Mouse (Mus musculus): ENCODE measurements at regions not wholly inside any gene's neighbourhood (a gene's known extent, or its start where the extent isn't known, plus 50 kb on each side); places are given as distances from the start of the nearest gene placed in this dataset.

- no peak for DNase-seq
Measured at GRCm38 (mm10) chr6:98606680-98607079, 264.1 kb upstream of the Gm765 start.

- no peak for DNase-seq
Measured at GRCm38 (mm10) chr6:98597612-98598011, 255.1 kb upstream of the Gm765 start.

GRCm38 (mm10) chr6:98590989-98591388 is 248.4 kb upstream of the Gm765 start:
- DNase-seq, result no peak

- DNase-seq, result no peak
Measured at GRCm38 (mm10) chr6:98588979-98589378, 246.4 kb upstream of the Gm765 start.

GRCm38 (mm10) chr6:98584541-98584940 is 242.0 kb upstream of the Gm765 start:
- DNase-seq, result no peak

GRCm38 (mm10) chr6:98582826-98583225 is 240.3 kb upstream of the Gm765 start:
- DNase-seq, result no peak

- DNase-seq, result no peak
Measured at GRCm38 (mm10) chr6:98575227-98575626, 232.7 kb upstream of the Gm765 start.

GRCm38 (mm10) chr6:98555702-98556101 is 213.1 kb upstream of the Gm765 start:
- no peak for DNase-seq

- no peak for DNase-seq
Measured at GRCm38 (mm10) chr6:98553922-98554321, 211.4 kb upstream of the Gm765 start.

GRCm38 (mm10) chr6:98551781-98552180 is 209.2 kb upstream of the Gm765 start:
- no peak for DNase-seq

- no peak for DNase-seq
Measured at GRCm38 (mm10) chr6:98526882-98527440, 184.4 kb upstream of the Gm765 start.

GRCm38 (mm10) chr6:98525286-98525685 is 182.7 kb upstream of the Gm765 start:
- peak; percentile 42 to 72 for DNase-seq

- no peak for DNase-seq
Measured at GRCm38 (mm10) chr6:98524659-98525058, 182.1 kb upstream of the Gm765 start.

- DNase-seq, result no peak
Measured at GRCm38 (mm10) chr6:98521526-98521925, 179.0 kb upstream of the Gm765 start.

- DNase-seq, result no peak
Measured at GRCm38 (mm10) chr6:98514826-98515225, 172.3 kb upstream of the Gm765 start.

GRCm38 (mm10) chr6:98514376-98514775 is 171.8 kb upstream of the Gm765 start:
- DNase-seq, result no peak

- DNase-seq, result no peak
Measured at GRCm38 (mm10) chr6:98513217-98513616, 170.7 kb upstream of the Gm765 start.

GRCm38 (mm10) chr6:98502726-98503125 is 160.2 kb upstream of the Gm765 start:
- no peak for DNase-seq

GRCm38 (mm10) chr6:98499721-98500120 is 157.2 kb upstream of the Gm765 start:
- no peak for DNase-seq

GRCm38 (mm10) chr6:98486626-98487025 is 144.1 kb upstream of the Gm765 start:
- no peak for DNase-seq

GRCm38 (mm10) chr6:98483319-98484123 is 141.0 kb upstream of the Gm765 start:
- DNase-seq, result no peak

GRCm38 (mm10) chr6:98482319-98482718 is 139.8 kb upstream of the Gm765 start:
- DNase-seq, result peak in 1 of 2 experiments; percentile 38

- no peak for DNase-seq
Measured at GRCm38 (mm10) chr6:98467563-98467962, 125.0 kb upstream of the Gm765 start.

GRCm38 (mm10) chr6:98452277-98452676 is 109.7 kb upstream of the Gm765 start:
- DNase-seq, result no peak

- DNase-seq, result no peak
Measured at GRCm38 (mm10) chr6:98435676-98436075, 93.1 kb upstream of the Gm765 start.

Measured in kidney, postnatal 25 days (tissue).